In genomic region chr15:98114098-98114851, GRCm38 (mm10) we compare ENCODE assay signal across 14 mouse cellular contexts. TPM values are rescaled to one million over a fixed set of nuclear protein-coding genes. Genes with fewer than 3 reads are reported as not detected.
DNase-seq lines count a peak whose midpoint lies in the region.
"Had no signal": no experiment of that assay in that cellular context is flagged by ENCODE, and none has a peak within 500 bp of the region (broad histone marks: within the 10 kb centered on the region; RNA-seq: fewer than 3 reads in every experiment).

No protein-coding gene starts in this region.

- DNase-seq in heart, adult 11 months: peak; percentile 86
- DNase-seq in heart, postnatal 4 days: no peak
- peak; percentile 65 for DNase-seq in ES-CJ7 (ENCODE audit: low read depth, low spot score)
- peak; percentile 69 for DNase-seq in brain, adult 2 months (ENCODE audit: low read depth, low spot score)
- DNase-seq in gastrocnemius, postnatal 25 days: peak; percentile 46
- DNase-seq in urinary bladder, postnatal 36 days (ENCODE audit: low spot score in 2 of 2): no peak
- no peak for DNase-seq in Muller cell, postnatal 12 days (ENCODE audit: inconsistent ontology term)
- DNase-seq: adrenal gland, postnatal 25 days; layer of hippocampus, postnatal 36 days; liver; lung, embryonic 14.5 days; lung, postnatal 4 days; thymus, adult 2 months had no signal

RNA-seq across cellular contexts. Expression of gene Senp1, which starts 20.7 kb away (rescaled TPM):
- 10 to 100 TPM; 23.5 to 27.2 TPM for total RNA-seq in heart, postnatal 4 days (2021)
- 1 to 10 TPM; 6.7 to 6.9 TPM for total RNA-seq in gastrocnemius, postnatal 25 days (2021)

RNA-seq across cellular contexts. Expression of gene Pfkm, which starts 21.9 kb away (rescaled TPM):
- 100 to 1,000 TPM; 413 to 425 TPM for total RNA-seq in heart, postnatal 4 days (2021)
- 1,000 to 10,000 TPM; 2,083 to 2,117 TPM for total RNA-seq in gastrocnemius, postnatal 25 days (2021)

RNA-seq across cellular contexts. Expression of gene Asb8, which starts 51.1 kb away (rescaled TPM):
- 100 to 1,000 TPM in 1 of 2 experiments, 10 to 100 TPM in 1; 97.9 to 103 TPM for total RNA-seq in heart, postnatal 4 days (2021)
- total RNA-seq in gastrocnemius, postnatal 25 days (2021): 100 to 1,000 TPM; 102 to 145 TPM

RNA-seq across cellular contexts. Expression of gene Ccdc184, which starts 52.7 kb away (rescaled TPM):
- under 1 TPM; 0.74 to 0.92 TPM for total RNA-seq in heart, postnatal 4 days (2021)
- not detected for total RNA-seq in gastrocnemius, postnatal 25 days (2021)
- total RNA-seq: monocyte, adult 5-6 weeks had no signal

Comparison
In these comparisons a context has a peak if more than half of its experiments do, and no peak if none do; other contexts are left out.
1. DNase-seq: peak in heart, adult 11 months (single experiment), ES-CJ7 (single experiment), brain, adult 2 months (single experiment) and gastrocnemius, postnatal 25 days (single experiment); none in heart, postnatal 4 days (single experiment), urinary bladder, postnatal 36 days (0 of 2) and Muller cell, postnatal 12 days (single experiment).
2. RNA of gene Pfkm, which starts 21.9 kb away (total RNA-seq): 2,083 to 2,117 TPM in gastrocnemius, postnatal 25 days; 413 to 425 TPM in heart, postnatal 4 days; every median in the first group is over 4 times any median in the second.